In the genomic region with DNA sequence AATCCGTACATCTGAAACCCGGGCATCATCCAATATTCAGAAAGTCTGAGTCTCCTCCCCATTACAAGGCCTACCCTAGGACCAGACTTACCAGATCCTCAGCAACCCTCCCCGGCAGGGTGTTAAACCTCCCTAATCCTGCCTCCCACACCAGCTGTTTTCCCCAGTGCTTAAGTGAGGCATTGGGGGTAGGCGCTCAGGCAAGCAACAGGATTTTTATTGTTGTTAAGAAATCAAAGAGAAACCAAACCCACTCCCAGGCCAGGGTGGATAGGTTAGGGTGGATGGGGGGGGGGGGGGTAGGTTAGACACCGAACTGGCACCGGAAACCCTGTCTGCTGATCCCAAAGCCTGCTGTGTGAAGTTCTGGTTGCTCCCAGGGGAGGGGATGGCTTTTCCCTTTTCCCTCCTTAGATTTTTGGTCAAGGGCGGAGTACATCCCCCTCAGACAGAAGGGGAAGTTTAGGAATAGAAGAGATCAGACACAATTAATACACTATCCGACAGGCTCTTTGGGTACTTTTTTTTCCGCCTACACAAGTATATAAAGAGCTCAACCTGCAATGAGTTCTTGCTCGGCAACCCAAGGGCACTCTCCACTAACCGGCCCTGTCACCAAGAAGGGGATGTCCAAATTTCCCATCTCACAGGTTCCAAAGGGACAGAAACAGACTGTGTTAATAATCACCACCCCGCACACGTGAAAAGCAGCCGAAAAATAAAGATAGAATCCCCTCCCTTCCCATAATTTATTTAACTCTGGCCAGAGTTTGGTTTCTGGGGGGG, we compare ENCODE assay signal across 8 mouse cellular contexts. TPM values are rescaled to one million over a fixed set of nuclear protein-coding genes. Genes with fewer than 3 reads are reported as not detected.
DNase-seq lines count a peak whose midpoint lies in the region; ATAC-seq lines count a peak whose summit lies in the region.

No protein-coding gene starts in this region.

- peak overlapping the region; percentile 93 for H3K9ac ChIP-seq in forebrain, embryonic 13.5 days
- H3K9ac ChIP-seq in limb, embryonic 13.5 days = peak overlapping the region; percentile 96

- peaks cover 41% of the 10 kb centered on the region for H3K4me1 ChIP-seq in forebrain, embryonic 13.5 days
- H3K4me1 ChIP-seq in limb, embryonic 13.5 days = peaks cover 18% of the 10 kb centered on the region

- no peak for ATAC-seq in forebrain, embryonic 13.5 days
- no peak for ATAC-seq in limb, embryonic 13.5 days (ENCODE audit: low FRiP score, low read depth)
- ATAC-seq in granulocyte monocyte progenitor cell, adult 5-6 weeks (replicated peaks; ENCODE audit: poor library complexity, severe bottlenecking) = no peak

- peak; percentile 49 for DNase-seq in kidney, adult 9 months
- no peak for DNase-seq in kidney, adult 8-10 months
- DNase-seq in NIH3T3 (ENCODE audit: low read depth) = peak; percentile 34
- peak; percentile 83 for DNase-seq in retina, adult 2 months (ENCODE audit: low read depth, low spot score)
- DNase-seq in urinary bladder, postnatal 4 days (ENCODE audit: low spot score in 2 of 2) = no peak

- H3K4me3 ChIP-seq in forebrain, embryonic 13.5 days = peak overlapping the region; percentile 93
- peak overlapping the region; percentile 91 for H3K4me3 ChIP-seq in limb, embryonic 13.5 days

- peak overlapping the region; percentile 97 for H3K4me2 ChIP-seq in forebrain, embryonic 13.5 days
- peak overlapping the region; percentile 96 for H3K4me2 ChIP-seq in limb, embryonic 13.5 days (replicated peaks)

- under 1% methylated on average over 14 of the region's 14 CpGs for WGBS in forebrain, embryonic 13.5 days
- 1% methylated on average over 14 of the region's 14 CpGs for whole genome bisulfite sequencing in limb, embryonic 13.5 days

- no peaks in the 10 kb centered on the region for H3K27me3 ChIP-seq in forebrain, embryonic 13.5 days
- no peaks in the 10 kb centered on the region for H3K27me3 ChIP-seq in limb, embryonic 13.5 days

- no peaks in the 10 kb centered on the region for H3K9me3 ChIP-seq in forebrain, embryonic 13.5 days (replicated peaks)
- no peaks in the 10 kb centered on the region for H3K9me3 ChIP-seq in limb, embryonic 13.5 days

- H3K36me3 ChIP-seq in forebrain, embryonic 13.5 days (ENCODE audit: poor library complexity, severe bottlenecking) = peaks cover 16% of the 10 kb centered on the region
- peaks cover 19% of the 10 kb centered on the region for H3K36me3 ChIP-seq in limb, embryonic 13.5 days

- H3K27ac ChIP-seq in forebrain, embryonic 13.5 days = peak overlapping the region; percentile 94
- H3K27ac ChIP-seq in limb, embryonic 13.5 days = peak overlapping the region; percentile 95

RNA-seq across cellular contexts. Expression of a gene that starts 1.5 kb away (rescaled TPM):
- polyA plus RNA-seq in forebrain, embryonic 13.5 days (2015; fragmentation: Nextera tagmentation; extraction: Ambion mirVana) = 19.1 and 21.7 TPM in 2 replicates
- polyA plus RNA-seq in limb, embryonic 13.5 days (2015; fragmentation: Nextera tagmentation; extraction: Ambion mirVana) = 24.6 and 26.0 TPM in 2 replicates
- 35.0 and 39.6 TPM in 2 replicates for total RNA-seq in granulocyte monocyte progenitor cell, adult 5-6 weeks (2014; fragmentation: Nextera tagmentation)
- 14.7 and 19.3 TPM in 2 replicates for total RNA-seq in granulocyte monocyte progenitor cell, adult 5-6 weeks (2017)

RNA-seq across cellular contexts. Expression of a gene that starts 14.6 kb away (rescaled TPM):
- 159 and 177 TPM in 2 replicates for polyA plus RNA-seq in forebrain, embryonic 13.5 days (2015; fragmentation: Nextera tagmentation; extraction: Ambion mirVana)
- polyA plus RNA-seq in limb, embryonic 13.5 days (2015; fragmentation: Nextera tagmentation; extraction: Ambion mirVana) = 151 and 158 TPM in 2 replicates
- 101 and 107 TPM in 2 replicates for total RNA-seq in granulocyte monocyte progenitor cell, adult 5-6 weeks (2014; fragmentation: Nextera tagmentation)
- 79.2 and 148 TPM in 2 replicates for total RNA-seq in granulocyte monocyte progenitor cell, adult 5-6 weeks (2017)

RNA-seq across cellular contexts. Expression of a gene that starts 15.0 kb away (rescaled TPM):
- 202 and 211 TPM in 2 replicates for polyA plus RNA-seq in forebrain, embryonic 13.5 days (2015; fragmentation: Nextera tagmentation; extraction: Ambion mirVana)
- polyA plus RNA-seq in limb, embryonic 13.5 days (2015; fragmentation: Nextera tagmentation; extraction: Ambion mirVana) = 142 and 156 TPM in 2 replicates
- 123 and 126 TPM in 2 replicates for total RNA-seq in granulocyte monocyte progenitor cell, adult 5-6 weeks (2014; fragmentation: Nextera tagmentation)
- 156 and 180 TPM in 2 replicates for total RNA-seq in granulocyte monocyte progenitor cell, adult 5-6 weeks (2017)

RNA-seq across cellular contexts. Expression of a gene that starts 54.9 kb away (rescaled TPM):
- 24.2 and 24.9 TPM in 2 replicates for polyA plus RNA-seq in forebrain, embryonic 13.5 days (2015; fragmentation: Nextera tagmentation; extraction: Ambion mirVana)
- 25.4 and 26.0 TPM in 2 replicates for polyA plus RNA-seq in limb, embryonic 13.5 days (2015; fragmentation: Nextera tagmentation; extraction: Ambion mirVana)
- 6.6 and 9.4 TPM in 2 replicates for total RNA-seq in granulocyte monocyte progenitor cell, adult 5-6 weeks (2014; fragmentation: Nextera tagmentation)
- total RNA-seq in granulocyte monocyte progenitor cell, adult 5-6 weeks (2017) = 6.9 and 10.1 TPM in 2 replicates

Comparison
In these comparisons a context has a peak if more than half of its experiments do, and no peak if none do; other contexts are left out.
1. DNase-seq: peak in kidney, adult 9 months (single experiment), NIH3T3 (single experiment) and retina, adult 2 months (single experiment); none in kidney, adult 8-10 months (0 of 2) and urinary bladder, postnatal 4 days (0 of 2).